Mouse (Mus musculus): ENCODE data around the gene Htt. TPM values are rescaled to one million over a fixed set of nuclear protein-coding genes. Genes with fewer than 3 reads are reported as not detected.
A peak's percentile ranks its signal among the peaks of the same experiment; 100 is the strongest.
"Not testable (repeated sequence)": the region's sequence is repeated elsewhere in the genome, so short reads cannot be mapped to it uniquely, and the experiment has no call there.

Htt gene
- total RNA-seq, 1 experiment from 2014 or later, result 19.5 TPM

GRCm38 (mm10) chr5:34865367-34865766 lies 103.8 kb downstream of the Htt start:
- no peak for ATAC-seq (replicated peaks in 1 of 2; ENCODE audit: insufficient read depth in 1 of 2, low FRiP score in 2 of 2, low TSS enrichment in 1 of 2, low read depth in 1 of 2, poor library complexity in 2 of 2, severe bottlenecking in 2 of 2)

DNA sequence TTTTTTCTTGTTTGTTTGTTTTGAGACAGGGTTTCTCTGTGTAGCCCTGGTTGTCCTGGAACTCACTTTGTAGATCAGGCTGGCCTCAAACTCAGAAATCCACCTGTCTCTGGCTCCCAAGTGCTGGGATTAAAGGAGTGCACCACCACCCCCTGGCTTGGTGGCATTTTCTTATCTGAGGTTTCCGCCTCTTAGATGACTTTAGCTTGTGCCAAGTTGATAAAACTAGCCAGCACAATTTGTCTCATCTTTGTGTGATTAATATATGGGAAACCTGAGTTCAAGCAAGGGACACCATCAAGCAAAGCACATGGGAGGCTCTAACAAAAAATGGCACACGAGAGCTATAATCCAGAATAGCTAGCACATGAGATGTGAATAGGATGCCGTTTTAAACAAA lies 118.8 kb downstream of the Htt start:
- ATAC-seq (replicated peaks in 1 of 2; ENCODE audit: insufficient read depth in 1 of 2, low FRiP score in 2 of 2, low TSS enrichment in 1 of 2, low read depth in 1 of 2, poor library complexity in 2 of 2, severe bottlenecking in 2 of 2), result not testable (repeated sequence)

DNA sequence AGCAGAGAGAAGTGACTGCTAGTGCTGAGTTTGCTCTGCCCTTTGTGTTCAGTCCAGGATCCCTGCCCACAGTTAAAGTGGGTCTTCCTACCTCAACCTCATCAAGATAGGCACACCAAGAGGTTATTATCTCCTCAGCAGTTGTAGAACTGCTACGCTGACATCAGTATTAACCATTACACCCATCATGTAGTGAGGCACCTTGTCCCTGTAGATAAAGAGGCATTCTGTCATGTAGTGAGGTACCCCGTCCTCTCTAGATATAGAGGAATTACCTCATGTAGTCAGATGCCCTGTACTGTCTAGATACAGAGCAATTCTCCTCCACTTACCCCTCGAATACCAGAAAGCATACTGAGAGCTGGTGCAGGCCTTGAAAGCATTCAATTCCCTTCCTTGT lies 119.5 kb downstream of the Htt start:
- peak in 1 of 2 experiments; percentile 10; a peak in 1 of 4 replicates for ATAC-seq (replicated peaks in 1 of 2; ENCODE audit: insufficient read depth in 1 of 2, low FRiP score in 2 of 2, low TSS enrichment in 1 of 2, low read depth in 1 of 2, poor library complexity in 2 of 2, severe bottlenecking in 2 of 2)

GRCm38 (mm10) chr5:34885250-34885649 lies 123.7 kb downstream of the Htt start:
- no peak for ATAC-seq (replicated peaks in 1 of 2; ENCODE audit: insufficient read depth in 1 of 2, low FRiP score in 2 of 2, low TSS enrichment in 1 of 2, low read depth in 1 of 2, poor library complexity in 2 of 2, severe bottlenecking in 2 of 2)

DNA sequence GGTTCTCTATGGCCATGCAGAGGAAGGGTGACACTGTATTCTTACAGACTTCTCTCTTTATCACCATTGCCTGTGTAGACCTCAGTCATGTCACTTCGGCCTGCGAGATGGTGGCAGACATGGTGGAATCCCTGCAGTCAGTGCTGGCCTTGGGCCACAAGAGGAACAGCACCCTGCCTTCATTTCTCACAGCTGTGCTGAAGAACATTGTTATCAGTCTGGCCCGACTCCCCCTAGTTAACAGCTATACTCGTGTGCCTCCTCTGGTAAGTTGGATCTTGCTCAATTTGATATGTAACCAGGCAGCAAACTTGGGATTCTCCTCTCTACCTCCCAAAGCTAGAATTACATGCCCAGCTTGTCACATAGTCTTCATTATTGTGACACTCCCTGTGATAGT lies 127.7 kb downstream of the Htt start:
- ATAC-seq (replicated peaks in 1 of 2; ENCODE audit: insufficient read depth in 1 of 2, low FRiP score in 2 of 2, low TSS enrichment in 1 of 2, low read depth in 1 of 2, poor library complexity in 2 of 2, severe bottlenecking in 2 of 2), result no peak

DNA sequence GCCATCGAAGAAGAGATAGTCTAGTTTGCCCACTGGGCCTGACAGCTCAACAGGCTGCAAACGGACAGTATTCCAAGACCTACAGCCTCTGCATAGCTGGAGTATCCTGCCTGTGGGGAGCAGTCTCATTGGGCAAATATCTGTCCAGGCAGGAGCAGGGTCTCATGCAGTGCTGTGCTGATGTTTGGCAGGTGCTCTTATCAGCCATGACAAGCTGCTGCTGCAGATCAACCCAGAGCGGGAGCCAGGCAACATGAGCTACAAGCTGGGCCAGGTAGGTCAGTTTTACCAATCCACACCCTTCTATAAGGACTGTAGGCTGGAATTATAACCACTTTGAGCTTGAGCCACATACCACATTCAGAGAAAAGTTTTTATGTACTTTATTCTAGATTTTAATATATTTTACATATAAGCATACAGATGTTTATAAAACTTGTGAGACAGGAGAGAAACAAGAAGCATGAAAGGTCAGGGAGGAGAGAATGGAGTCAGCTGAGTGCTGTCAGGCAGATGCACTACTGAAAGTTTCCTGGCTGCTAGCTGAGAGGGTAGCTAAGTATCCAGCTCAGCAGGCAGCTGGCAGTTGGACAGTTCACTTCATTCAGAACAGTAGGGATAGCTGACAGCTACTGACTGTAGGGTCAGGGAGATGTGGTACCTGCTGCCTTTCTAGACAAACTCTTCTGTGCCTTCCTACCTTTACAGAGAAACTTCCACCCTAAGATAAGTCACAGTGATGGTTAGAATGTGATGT lies 135.3 kb downstream of the Htt start:
- ATAC-seq (replicated peaks in 1 of 2; ENCODE audit: insufficient read depth in 1 of 2, low FRiP score in 2 of 2, low TSS enrichment in 1 of 2, low read depth in 1 of 2, poor library complexity in 2 of 2, severe bottlenecking in 2 of 2), result no peak

- ATAC-seq (replicated peaks in 1 of 2; ENCODE audit: insufficient read depth in 1 of 2, low FRiP score in 2 of 2, low TSS enrichment in 1 of 2, low read depth in 1 of 2, poor library complexity in 2 of 2, severe bottlenecking in 2 of 2), result no peak
These were observed 138.4 kb downstream of the Htt start for GRCm38 (mm10) chr5:34899787-34900469.

GRCm38 (mm10) chr5:34902371-34902770 lies 140.8 kb downstream of the Htt start:
- no peak for ATAC-seq (replicated peaks in 1 of 2; ENCODE audit: insufficient read depth in 1 of 2, low FRiP score in 2 of 2, low TSS enrichment in 1 of 2, low read depth in 1 of 2, poor library complexity in 2 of 2, severe bottlenecking in 2 of 2)

- ATAC-seq (replicated peaks in 1 of 2; ENCODE audit: insufficient read depth in 1 of 2, low FRiP score in 2 of 2, low TSS enrichment in 1 of 2, low read depth in 1 of 2, poor library complexity in 2 of 2, severe bottlenecking in 2 of 2), result no peak
These were observed 141.4 kb downstream of the Htt start for GRCm38 (mm10) chr5:34902811-34903385.

- no peak for ATAC-seq (replicated peaks in 1 of 2; ENCODE audit: insufficient read depth in 1 of 2, low FRiP score in 2 of 2, low TSS enrichment in 1 of 2, low read depth in 1 of 2, poor library complexity in 2 of 2, severe bottlenecking in 2 of 2)
These were observed 142.9 kb downstream of the Htt start for GRCm38 (mm10) chr5:34904412-34904811.

- no peak for ATAC-seq (replicated peaks in 1 of 2; ENCODE audit: insufficient read depth in 1 of 2, low FRiP score in 2 of 2, low TSS enrichment in 1 of 2, low read depth in 1 of 2, poor library complexity in 2 of 2, severe bottlenecking in 2 of 2)
These were observed 145.7 kb downstream of the Htt start for GRCm38 (mm10) chr5:34907230-34907629.

- ATAC-seq (replicated peaks in 1 of 2; ENCODE audit: insufficient read depth in 1 of 2, low FRiP score in 2 of 2, low TSS enrichment in 1 of 2, low read depth in 1 of 2, poor library complexity in 2 of 2, severe bottlenecking in 2 of 2), result peak; percentile 73 to 81
These were observed 146.6 kb downstream of the Htt start, which contains the start of gene Msantd1 for GRCm38 (mm10) chr5:34907910-34908725. TSS of gene Msantd1 (plus strand) at chr5:34908012.

DNA sequence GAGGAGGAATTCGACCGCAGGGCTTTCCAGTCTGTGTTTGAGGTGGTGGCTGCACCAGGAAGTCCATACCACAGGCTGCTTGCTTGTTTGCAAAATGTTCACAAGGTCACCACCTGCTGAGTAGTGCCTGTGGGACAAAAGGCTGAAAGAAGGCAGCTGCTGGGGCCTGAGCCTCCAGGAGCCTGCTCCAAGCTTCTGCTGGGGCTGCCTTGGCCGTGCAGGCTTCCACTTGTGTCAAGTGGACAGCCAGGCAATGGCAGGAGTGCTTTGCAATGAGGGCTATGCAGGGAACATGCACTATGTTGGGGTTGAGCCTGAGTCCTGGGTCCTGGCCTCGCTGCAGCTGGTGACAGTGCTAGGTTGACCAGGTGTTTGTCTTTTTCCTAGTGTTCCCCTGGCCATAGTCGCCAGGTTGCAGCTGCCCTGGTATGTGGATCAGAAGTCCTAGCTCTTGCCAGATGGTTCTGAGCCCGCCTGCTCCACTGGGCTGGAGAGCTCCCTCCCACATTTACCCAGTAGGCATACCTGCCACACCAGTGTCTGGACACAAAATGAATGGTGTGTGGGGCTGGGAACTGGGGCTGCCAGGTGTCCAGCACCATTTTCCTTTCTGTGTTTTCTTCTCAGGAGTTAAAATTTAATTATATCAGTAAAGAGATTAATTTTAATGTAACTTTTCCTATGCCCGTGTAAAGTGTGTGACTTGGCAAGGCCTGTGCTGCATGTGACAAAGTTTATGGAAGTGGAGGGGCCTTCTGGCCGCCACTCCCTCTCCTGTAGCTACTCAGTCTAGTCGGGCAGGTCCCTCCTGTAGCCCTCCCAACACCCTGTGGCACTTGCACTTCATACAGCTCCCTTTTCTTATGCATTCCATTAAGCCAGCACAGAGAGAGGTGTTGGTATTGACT lies 147.4 kb downstream of the Htt start:
- ATAC-seq (replicated peaks in 1 of 2; ENCODE audit: insufficient read depth in 1 of 2, low FRiP score in 2 of 2, low TSS enrichment in 1 of 2, low read depth in 1 of 2, poor library complexity in 2 of 2, severe bottlenecking in 2 of 2), result peak; percentile 18 to 21; a peak in 2 of 4 replicates

- ATAC-seq (replicated peaks in 1 of 2; ENCODE audit: insufficient read depth in 1 of 2, low FRiP score in 2 of 2, low TSS enrichment in 1 of 2, low read depth in 1 of 2, poor library complexity in 2 of 2, severe bottlenecking in 2 of 2), result no peak
These were observed 148.3 kb downstream of the Htt start for GRCm38 (mm10) chr5:34909634-34910503.

DNA sequence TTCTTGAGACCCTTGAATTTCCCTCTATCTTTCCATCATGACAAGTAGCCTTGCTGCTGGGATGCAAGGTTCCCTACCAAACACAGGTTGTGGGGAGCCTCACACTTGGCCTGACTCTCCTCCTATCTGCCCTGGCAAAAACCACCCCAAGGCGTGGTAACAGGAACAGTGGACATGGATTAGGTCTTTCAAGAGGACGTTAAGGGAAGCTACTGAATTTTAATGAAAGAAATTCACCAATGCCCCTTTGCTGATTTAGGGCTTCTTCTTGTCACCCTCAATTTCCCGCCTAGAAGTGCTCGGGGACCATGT lies 148.9 kb downstream of the Htt start:
- no peak for ATAC-seq (replicated peaks in 1 of 2; ENCODE audit: insufficient read depth in 1 of 2, low FRiP score in 2 of 2, low TSS enrichment in 1 of 2, low read depth in 1 of 2, poor library complexity in 2 of 2, severe bottlenecking in 2 of 2)

DNA sequence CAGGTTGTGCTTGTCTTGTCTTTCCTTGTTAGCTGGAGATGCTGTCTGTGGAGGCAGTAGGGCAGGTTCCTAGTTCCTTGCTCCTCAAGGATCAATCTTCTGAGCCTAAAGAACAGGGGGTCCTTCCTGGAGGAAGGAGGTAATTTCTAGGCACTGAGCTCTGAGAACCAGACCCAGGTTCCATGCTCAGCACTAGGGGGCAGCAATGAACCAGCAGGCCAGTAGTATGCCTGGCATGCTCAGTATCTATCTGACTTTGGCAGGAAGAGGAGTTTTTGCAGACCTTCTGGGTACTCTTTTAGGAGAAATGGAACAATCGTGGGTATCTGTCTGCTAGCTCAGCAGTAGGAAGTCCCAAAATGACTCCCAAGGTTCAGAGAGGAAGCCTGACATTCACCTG lies 154.3 kb downstream of the Htt start:
- ATAC-seq (replicated peaks in 1 of 2; ENCODE audit: insufficient read depth in 1 of 2, low FRiP score in 2 of 2, low TSS enrichment in 1 of 2, low read depth in 1 of 2, poor library complexity in 2 of 2, severe bottlenecking in 2 of 2), result peak; percentile 71 to 81
